Mouse (Mus musculus) heart, adult 2 months (tissue): ENCODE measurements at regions not wholly inside any gene's neighbourhood (a gene's known extent, or its start where the extent isn't known, plus 50 kb on each side); places are given as distances from the start of the nearest gene placed in this dataset.

ENCODE experiments used
- CTCF ChIP-seq: fragments of 200-600 bp; IDR thresholded peaks from 2 replicates; pipeline ENCODE4 v1.8.1; 2022; ENCODE audit warnings: antibody characterized with exemption, mild to moderate bottlenecking, moderate library complexity
- POLR2A ChIP-seq: fragments of 200-500 bp; IDR thresholded peaks from 2 replicates; pipeline ENCODE4 v1.6.1; 2011; ENCODE audit warnings: mild to moderate bottlenecking, low read depth, low read length, control low read depth; ENCODE audit not compliant: insufficient read depth

GRCm38 (mm10) chr3:80209596-80209995 is 325.3 kb downstream of the Fam198b start:
- TF ChIP-seq CTCF: no peak
- TF ChIP-seq POLR2A: no peak
